Mouse (Mus musculus): Measurements from ENCODE around the gene Aqp11. TPM values are rescaled to one million over a fixed set of nuclear protein-coding genes. Genes with fewer than 3 reads are reported as not detected.
A peak's percentile ranks its signal among the peaks of the same experiment; 100 is the strongest.

Aqp11 gene
- polyA plus RNA-seq, 1 experiment from 2014 or later: 4.9 TPM

DNA sequence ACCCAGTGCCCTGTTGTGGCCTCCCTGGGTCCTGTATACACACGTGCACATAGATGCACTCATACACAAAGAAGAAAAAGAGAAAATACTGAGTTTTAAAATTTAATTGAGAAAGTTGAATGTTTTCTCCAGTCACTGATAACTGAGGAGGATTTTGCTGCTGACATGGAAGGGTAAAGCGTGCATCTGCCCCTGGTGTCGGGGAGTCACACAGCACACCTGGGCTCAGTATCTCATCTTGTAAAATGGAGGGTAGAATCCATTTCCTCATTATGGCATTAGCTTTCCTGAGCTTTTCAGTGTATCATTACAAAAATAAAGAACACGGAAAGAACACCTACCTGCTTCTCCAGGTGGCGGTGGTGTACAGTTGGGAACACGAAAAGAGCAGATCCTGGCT is 12.7 kb downstream of the Aqp11 start:
- H3K27ac ChIP-seq: no peak overlapping the region
- 92% methylated on average over 6 of the region's 6 CpGs for WGBS
- no peak overlapping the region for H3K9ac ChIP-seq
- no peak overlapping the region for H3K4me2 ChIP-seq
- peaks cover 34% of the 10 kb centered on the region for H3K36me3 ChIP-seq
- H3K4me3 ChIP-seq: no peak overlapping the region
- ATAC-seq (ENCODE audit: insufficient number of reproducible peaks, insufficient read depth, low FRiP score, low TSS enrichment, low read depth): no peak
- H3K9me3 ChIP-seq: no peaks in the 10 kb centered on the region
- no peaks in the 10 kb centered on the region for H3K4me1 ChIP-seq
- H3K27me3 ChIP-seq: no peaks in the 10 kb centered on the region

DNA sequence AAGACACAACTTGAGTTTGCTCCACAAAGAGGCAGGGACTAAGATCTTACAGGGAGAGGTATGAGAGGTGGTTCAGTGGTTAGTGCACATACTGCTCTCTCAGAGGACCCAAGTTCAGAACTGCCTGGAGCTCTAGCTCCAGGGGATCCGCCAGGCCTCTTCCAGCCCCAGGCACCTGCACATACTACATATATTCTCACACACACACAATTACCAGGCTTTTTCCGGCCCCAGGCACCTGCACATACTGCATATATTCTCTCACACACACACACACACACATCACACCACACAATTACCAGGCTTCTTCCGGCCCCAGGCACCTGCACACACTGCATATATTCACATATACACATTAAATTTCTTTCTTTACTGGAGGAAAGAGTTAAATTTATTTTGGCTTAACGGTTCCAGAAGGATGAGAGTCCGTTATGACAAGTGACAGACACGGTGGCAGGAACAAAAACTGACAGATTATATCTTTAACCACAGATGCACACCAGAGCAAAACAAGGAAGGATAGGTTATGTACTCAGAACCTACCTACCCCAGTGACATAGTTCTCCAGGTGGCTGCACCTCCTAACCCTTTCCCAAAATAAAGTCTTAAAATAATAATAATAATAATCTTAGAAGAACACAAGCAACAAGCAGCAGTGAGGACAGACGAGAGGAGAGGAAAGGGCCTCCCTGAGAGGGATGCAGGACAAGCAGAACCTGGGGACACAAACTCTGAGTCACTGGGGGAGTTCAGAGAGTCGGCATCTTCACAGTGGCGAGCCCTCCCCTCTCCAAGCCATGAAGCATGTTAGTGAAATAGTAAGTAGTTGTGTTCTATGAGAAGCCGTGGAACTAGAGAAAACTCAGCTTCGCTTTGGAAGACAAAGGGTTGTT is 14.2 kb downstream of the Aqp11 start:
- Histone ChIP-seq H3K36me3 (peaks cover 50% of the 10 kb centered on the region), H3K9ac (no peak overlapping the region), H3K4me1 (no peaks in the 10 kb centered on the region), H3K27ac (no peak overlapping the region), H3K4me3 (no peak overlapping the region), H3K27me3 (no peaks in the 10 kb centered on the region), H3K9me3 (no peaks in the 10 kb centered on the region), H3K4me2 (no peak overlapping the region)
- 83% methylated on average over 11 of the region's 11 CpGs for WGBS
- no peak for ATAC-seq (ENCODE audit: insufficient number of reproducible peaks, insufficient read depth, low FRiP score, low TSS enrichment, low read depth)

GRCm38 (mm10) chr7:97722278-97722918 is 15.7 kb downstream of the Aqp11 start:
- Histone ChIP-seq H3K4me1 (no peaks in the 10 kb centered on the region), H3K27me3 (no peaks in the 10 kb centered on the region), H3K9me3 (no peaks in the 10 kb centered on the region), H3K4me2 (no peak overlapping the region), H3K36me3 (peaks cover 59% of the 10 kb centered on the region), H3K9ac (no peak overlapping the region), H3K27ac (no peak overlapping the region), H3K4me3 (no peak overlapping the region)
- ATAC-seq (ENCODE audit: insufficient number of reproducible peaks, insufficient read depth, low FRiP score, low TSS enrichment, low read depth): no peak
- 90% methylated on average over 7 of the region's 7 CpGs for WGBS

GRCm38 (mm10) chr7:97720109-97720508 is 18.0 kb downstream of the Aqp11 start:
- Histone ChIP-seq H3K27ac (no peak overlapping the region), H3K4me2 (no peak overlapping the region), H3K4me1 (no peaks in the 10 kb centered on the region), H3K36me3 (peaks cover 67% of the 10 kb centered on the region), H3K9ac (no peak overlapping the region), H3K9me3 (peaks cover under 1% of the 10 kb centered on the region; the same call in 1 of the 2 replicates), H3K4me3 (no peak overlapping the region), H3K27me3 (no peaks in the 10 kb centered on the region)
- WGBS: 81% methylated on average over 5 of the region's 5 CpGs
- no peak for ATAC-seq (ENCODE audit: insufficient number of reproducible peaks, insufficient read depth, low FRiP score, low TSS enrichment, low read depth)

DNA sequence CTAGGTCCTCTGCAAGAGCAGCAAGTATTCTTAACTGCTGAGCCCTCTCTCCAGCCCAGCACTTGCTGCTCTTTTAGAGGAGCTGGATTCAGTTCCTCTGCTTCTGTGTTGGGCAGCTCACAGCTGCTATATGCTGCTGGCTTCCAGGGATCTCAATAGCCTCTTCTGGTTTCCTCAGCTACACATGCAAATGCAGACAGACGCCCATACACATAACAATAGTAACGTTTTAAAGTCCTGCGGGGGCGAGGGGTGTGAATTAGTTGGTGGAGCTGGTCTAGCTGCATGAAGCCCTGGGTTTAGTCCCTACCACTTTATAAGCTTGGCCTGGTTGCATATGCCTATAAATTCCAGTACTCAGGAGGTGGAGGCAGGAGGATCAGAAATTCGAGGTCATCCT is 19.0 kb downstream of the Aqp11 start:
- no peak overlapping the region for H3K9ac ChIP-seq
- no peak for ATAC-seq (ENCODE audit: insufficient number of reproducible peaks, insufficient read depth, low FRiP score, low TSS enrichment, low read depth)
- no peaks in the 10 kb centered on the region for H3K4me1 ChIP-seq
- 78% methylated on average over 5 of the region's 5 CpGs for WGBS
- H3K9me3 ChIP-seq: peaks cover 7% of the 10 kb centered on the region; the same call in 1 of the 2 replicates
- peaks cover 76% of the 10 kb centered on the region for H3K36me3 ChIP-seq
- no peak overlapping the region for H3K27ac ChIP-seq
- no peak overlapping the region for H3K4me2 ChIP-seq
- H3K27me3 ChIP-seq: no peaks in the 10 kb centered on the region
- H3K4me3 ChIP-seq: no peak overlapping the region

GRCm38 (mm10) chr7:97717326-97717725 is 20.8 kb downstream of the Aqp11 start:
- H3K4me2 ChIP-seq: no peak overlapping the region
- H3K4me1 ChIP-seq: no peaks in the 10 kb centered on the region
- H3K27me3 ChIP-seq: no peaks in the 10 kb centered on the region
- H3K36me3 ChIP-seq: peaks cover 84% of the 10 kb centered on the region
- 96% methylated on average over 1 of the region's 1 CpGs for WGBS
- ATAC-seq (ENCODE audit: insufficient number of reproducible peaks, insufficient read depth, low FRiP score, low TSS enrichment, low read depth): no peak
- H3K4me3 ChIP-seq: no peak overlapping the region
- no peak overlapping the region for H3K27ac ChIP-seq
- peaks cover 7% of the 10 kb centered on the region; the same call in 1 of the 2 replicates for H3K9me3 ChIP-seq
- H3K9ac ChIP-seq: no peak overlapping the region

DNA sequence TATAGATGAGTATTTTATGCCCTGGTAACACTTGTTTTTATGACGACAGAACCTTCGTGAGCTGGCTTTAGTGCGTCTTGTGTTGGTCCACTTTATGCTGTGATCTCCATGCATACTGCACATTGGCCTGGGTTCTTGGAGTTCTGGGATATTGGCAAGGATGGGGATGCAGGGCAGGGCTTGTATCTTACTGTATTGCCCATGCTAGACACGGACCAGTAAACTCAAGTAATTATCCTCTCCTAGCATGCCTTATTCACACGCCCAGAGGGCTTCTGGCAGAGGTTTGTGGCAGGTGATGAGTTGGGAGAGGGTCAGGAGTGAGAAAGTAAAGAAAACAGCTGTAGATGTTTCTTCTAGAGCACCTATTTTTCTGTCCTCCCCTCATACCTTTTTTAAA is 23.4 kb downstream of the Aqp11 start:
- H3K36me3 ChIP-seq: peaks cover 80% of the 10 kb centered on the region
- 92% methylated on average over 5 of the region's 5 CpGs for WGBS

GRCm38 (mm10) chr7:97709204-97709603 is 28.9 kb downstream of the Aqp11 start:
- no peak for ATAC-seq (ENCODE audit: insufficient number of reproducible peaks, insufficient read depth, low FRiP score, low TSS enrichment, low read depth)
- peaks cover 42% of the 10 kb centered on the region for H3K36me3 ChIP-seq
- no peak overlapping the region for H3K9ac ChIP-seq
- no peak overlapping the region for H3K4me2 ChIP-seq
- H3K4me3 ChIP-seq: no peak overlapping the region
- H3K27ac ChIP-seq: no peak overlapping the region
- WGBS: 81% methylated on average over 3 of the region's 3 CpGs
- H3K4me1 ChIP-seq: no peaks in the 10 kb centered on the region
- no peaks in the 10 kb centered on the region for H3K9me3 ChIP-seq
- no peaks in the 10 kb centered on the region for H3K27me3 ChIP-seq

More for the DNA sequence above, 23.4 kb downstream of the Aqp11 start:
- no peak overlapping the region for H3K4me3 ChIP-seq
- peaks cover 7% of the 10 kb centered on the region; the same call in 1 of the 2 replicates for H3K9me3 ChIP-seq
- no peak for ATAC-seq (ENCODE audit: insufficient number of reproducible peaks, insufficient read depth, low FRiP score, low TSS enrichment, low read depth)
- no peak overlapping the region for H3K4me2 ChIP-seq
- H3K27ac ChIP-seq: no peak overlapping the region
- H3K9ac ChIP-seq: no peak overlapping the region
- no peaks in the 10 kb centered on the region for H3K27me3 ChIP-seq
- H3K4me1 ChIP-seq: no peaks in the 10 kb centered on the region

DNA sequence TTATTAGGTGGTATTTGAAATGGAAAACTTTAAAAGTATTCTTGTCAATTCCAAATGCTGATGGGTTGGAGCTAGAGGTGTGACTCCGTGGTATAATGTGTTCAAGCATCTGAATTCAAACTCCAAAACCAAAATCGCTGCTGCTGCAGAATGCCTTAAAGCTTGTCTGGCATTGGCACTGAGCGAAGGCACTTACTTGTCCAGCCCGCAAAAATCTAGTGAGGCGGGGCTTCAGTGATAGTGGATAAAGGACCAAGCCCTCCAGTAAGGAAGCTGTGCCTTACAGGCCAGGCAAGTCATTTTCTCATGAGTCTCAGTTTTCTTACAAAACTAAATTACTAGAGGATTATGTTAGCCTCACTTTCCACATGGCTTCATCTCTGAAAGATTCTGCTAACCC is 30.3 kb downstream of the Aqp11 start:
- ATAC-seq (ENCODE audit: insufficient number of reproducible peaks, insufficient read depth, low FRiP score, low TSS enrichment, low read depth): no peak
- H3K36me3 ChIP-seq: peaks cover 32% of the 10 kb centered on the region
- H3K4me2 ChIP-seq: no peak overlapping the region
- H3K9ac ChIP-seq: no peak overlapping the region
- no peaks in the 10 kb centered on the region for H3K27me3 ChIP-seq
- no peak overlapping the region for H3K4me3 ChIP-seq
- no peaks in the 10 kb centered on the region for H3K4me1 ChIP-seq
- H3K27ac ChIP-seq: no peak overlapping the region
- no peaks in the 10 kb centered on the region for H3K9me3 ChIP-seq
- WGBS: 86% methylated on average over 5 of the region's 5 CpGs

GRCm38 (mm10) chr7:97707123-97707522 is 31.0 kb downstream of the Aqp11 start:
- Histone ChIP-seq H3K4me3 (no peak overlapping the region), H3K36me3 (peaks cover 26% of the 10 kb centered on the region), H3K4me1 (no peaks in the 10 kb centered on the region), H3K9ac (no peak overlapping the region), H3K27me3 (no peaks in the 10 kb centered on the region), H3K4me2 (no peak overlapping the region), H3K9me3 (no peaks in the 10 kb centered on the region), H3K27ac (no peak overlapping the region)
- 91% methylated on average over 4 of the region's 4 CpGs for WGBS
- ATAC-seq (ENCODE audit: insufficient number of reproducible peaks, insufficient read depth, low FRiP score, low TSS enrichment, low read depth): no peak

- Histone ChIP-seq H3K4me3 (no peak overlapping the region), H3K4me2 (no peak overlapping the region), H3K4me1 (peaks cover 13% of the 10 kb centered on the region), H3K27ac (0 out of 2 replicates have a peak overlapping the region, but pooled peaks have one; percentile 33), H3K9ac (no peak overlapping the region), H3K36me3 (peaks cover 14% of the 10 kb centered on the region; the same call in 1 of the 2 replicates), H3K27me3 (no peaks in the 10 kb centered on the region), H3K9me3 (no peaks in the 10 kb centered on the region)
- no peak for ATAC-seq (ENCODE audit: insufficient number of reproducible peaks, insufficient read depth, low FRiP score, low TSS enrichment, low read depth)
- WGBS: 69% methylated on average over 6 of the region's 6 CpGs
These were observed 37.0 kb downstream of the Aqp11 start for GRCm38 (mm10) chr7:97701106-97701505.

DNA sequence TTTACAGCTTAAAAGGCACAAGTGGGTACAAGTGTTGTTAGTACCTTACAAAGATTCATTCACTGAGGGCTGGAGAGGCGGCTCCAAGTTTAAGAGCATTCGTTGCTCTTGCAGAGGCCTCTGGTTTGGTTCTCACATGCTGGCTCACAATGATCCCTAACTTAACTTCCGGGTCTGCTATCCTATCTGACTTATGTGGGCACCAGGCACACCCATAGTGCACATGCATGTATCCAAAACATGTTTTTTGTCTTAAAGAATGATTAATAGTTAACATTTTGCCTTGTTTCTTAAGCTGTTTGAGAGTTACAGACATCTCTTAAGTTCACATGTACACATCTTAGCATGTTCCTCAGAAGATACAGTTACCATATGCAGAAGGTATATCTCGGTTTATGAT is 37.9 kb downstream of the Aqp11 start:
- Histone ChIP-seq H3K4me1 (peaks cover 18% of the 10 kb centered on the region), H3K27ac (no peak overlapping the region), H3K9me3 (no peaks in the 10 kb centered on the region), H3K36me3 (peaks cover 14% of the 10 kb centered on the region; the same call in 1 of the 2 replicates), H3K9ac (no peak overlapping the region), H3K4me3 (no peak overlapping the region), H3K27me3 (no peaks in the 10 kb centered on the region), H3K4me2 (no peak overlapping the region)
- ATAC-seq (ENCODE audit: insufficient number of reproducible peaks, insufficient read depth, low FRiP score, low TSS enrichment, low read depth): no peak
- 93% methylated on average over 4 of the region's 4 CpGs for WGBS

All from embryonic facial prominence, embryonic 13.5 days (tissue).